Mouse (Mus musculus) layer of hippocampus, postnatal 25 days (tissue): ENCODE data around the gene Cd63. TPM values are rescaled to one million over a fixed set of nuclear protein-coding genes. Genes with fewer than 3 reads are reported as not detected.

ENCODE experiments used
- DNase-seq, 2 experiments: peaks; one replicate each; pipeline ENCODE4 v3.0.0; 2022; ENCODE audit warnings: mixed read lengths in 2 of 2, low spot score in 1 of 2; ENCODE audit errors: extremely low spot score in 1 of 2
- total RNA-seq, 2 experiments: library from RNA; stranded (reverse); gene quantifications; 2 replicates each; pipeline ENCODE4 v1.2.3; 2021

Cd63 gene
- total RNA-seq, 2 experiments from 2014 or later, result 76.6 to 84.7 TPM

- no peak for DNase-seq
These were observed 60.1 kb downstream of the Cd63 start, which contains the start of gene Mettl7b for GRCm38 (mm10) chr10:128960590-128961584. TSS of gene Mettl7b (minus strand) at chr10:128960988.

Other genes starting within 250 kb of the Cd63 start
- gene Suox, start 226.9 kb upstream of the Cd63 start, total RNA-seq, result 10 to 100 TPM; 11.4 to 13.3 TPM
- 100 to 1,000 TPM; 130 to 136 TPM for gene Rab5b, start 204.7 kb upstream of the Cd63 start, total RNA-seq
- under 1 TPM; 0.49 to 0.62 TPM for gene Pmel, start 196.8 kb upstream of the Cd63 start, total RNA-seq
- 1 to 10 TPM; 2.7 to 4.0 TPM for gene Cdk2, start 196.0 kb upstream of the Cd63 start, total RNA-seq
- 1 to 10 TPM; 9.3 to 9.8 TPM for gene Dgka, start 156.1 kb upstream of the Cd63 start, total RNA-seq
- 10 to 100 TPM; 25.1 to 26.3 TPM for gene Pym1, start 153.1 kb upstream of the Cd63 start, total RNA-seq
- gene Mmp19, start 110.1 kb upstream of the Cd63 start, total RNA-seq, result under 1 TPM; 0.54 to 0.81 TPM
- gene Dnajc14, start 96.9 kb upstream of the Cd63 start, total RNA-seq, result 10 to 100 TPM; 66.4 to 68.4 TPM
- 10 to 100 TPM; 11.3 to 12.1 TPM for gene Tmem198b, start 96.6 kb upstream of the Cd63 start, total RNA-seq
- gene Sarnp, start 83.7 kb upstream of the Cd63 start, total RNA-seq, result 10 to 100 TPM; 36.5 to 39.9 TPM
- 1 to 10 TPM; 7.9 to 8.8 TPM for gene Ormdl2, start 79.3 kb upstream of the Cd63 start, total RNA-seq
- gene Gdf11, start 9.3 kb upstream of the Cd63 start, total RNA-seq, result 10 to 100 TPM; 20.9 to 21.4 TPM
- gene Rdh5, start 21.9 kb downstream of the Cd63 start, total RNA-seq, result 1 to 10 TPM; 5.8 to 6.6 TPM
- 100 to 1,000 TPM in 1 of 2 experiments, 10 to 100 TPM in 1; 86.8 to 102 TPM for gene Bloc1s1, start 23.0 kb downstream of the Cd63 start, total RNA-seq
- 10 to 100 TPM; 25.6 to 30.7 TPM for gene Itga7, start 32.8 kb downstream of the Cd63 start, total RNA-seq
- gene Mettl7b, start 60.0 kb downstream of the Cd63 start, total RNA-seq, result not detected
- not detected for gene Olfr9, start 88.4 kb downstream of the Cd63 start, total RNA-seq
- not detected for gene Olfr763, start 109.8 kb downstream of the Cd63 start, total RNA-seq
- not detected for gene Olfr764-ps1, start 138.9 kb downstream of the Cd63 start, total RNA-seq
- not detected for gene Olfr765, start 149.0 kb downstream of the Cd63 start, total RNA-seq
- gene Olfr766-ps1, start 168.0 kb downstream of the Cd63 start, total RNA-seq, result not detected
- gene Olfr767, start 181.9 kb downstream of the Cd63 start, total RNA-seq, result not detected
- not detected for gene Olfr768, start 198.4 kb downstream of the Cd63 start, total RNA-seq
- not detected for gene Olfr769, start 216.9 kb downstream of the Cd63 start, total RNA-seq
- not detected for gene Olfr770, start 238.0 kb downstream of the Cd63 start, total RNA-seq